Mouse (Mus musculus) megakaryocyte progenitor cell, adult 5-6 weeks (primary cell): Measurements from ENCODE around the gene Coq8a. TPM values are rescaled to one million over a fixed set of nuclear protein-coding genes. Genes with fewer than 3 reads are reported as not detected.

Experiments used
- ATAC-seq: replicated peaks from 2 replicates; pipeline ENCODE4 v1.8.0; 2016; ENCODE audit warnings: mild to moderate bottlenecking, moderate TSS enrichment, inconsistent platforms; ENCODE audit not compliant: poor library complexity
- total RNA-seq, 2 experiments: library from RNA; stranded (forward) in 1 of 2; stranded (reverse) in 1 of 2; fragments of 157-497, 149-512 nt in 1 of 2; fragments of 200-1000 nt in 1 of 2; gene quantifications; 2 replicates each; pipeline versions ENCODE4 v1.2.3 to v1.2.4; 2015 to 2017

The Coq8a gene
- total RNA-seq (2015) = 1.3 and 2.6 TPM in 2 replicates
- total RNA-seq (2017) = 7.2 and 8.9 TPM in 2 replicates

DNA sequence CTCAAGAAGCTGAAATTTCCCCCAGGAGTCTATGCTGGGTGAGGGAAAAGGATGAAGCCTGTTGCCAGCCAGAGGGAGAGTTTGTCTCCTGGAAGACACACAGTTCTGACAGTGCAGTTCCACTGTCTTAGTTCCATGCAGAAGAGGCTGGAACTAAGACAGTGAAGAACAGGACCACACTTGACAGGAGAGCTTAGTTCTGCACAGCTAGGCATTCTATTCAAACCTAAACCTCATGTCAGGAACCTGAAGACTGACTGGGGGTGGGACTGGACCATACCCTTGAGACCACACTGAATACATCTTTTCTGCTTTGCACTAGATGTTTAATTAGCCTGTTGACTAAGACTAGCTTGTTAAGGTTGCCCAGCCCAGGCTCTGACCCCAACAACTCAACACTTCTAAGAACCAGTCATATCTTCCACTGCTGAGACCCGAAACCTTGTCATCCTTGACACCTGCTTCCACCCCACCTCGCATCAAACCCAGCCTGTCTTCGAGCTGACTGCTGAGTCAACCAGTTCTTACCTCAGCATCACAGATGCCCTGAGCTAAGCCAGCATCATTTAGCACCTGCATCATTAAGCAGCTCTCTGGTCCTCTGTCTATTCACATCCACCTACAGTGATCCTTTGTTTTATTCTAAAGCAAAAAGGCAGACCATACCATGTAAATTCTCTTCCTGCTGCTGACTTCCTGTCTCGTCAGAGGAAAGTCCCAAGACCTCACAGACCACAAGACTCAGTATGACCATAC lies at the start of gene Coq8a:
TSS of gene Coq8a (minus strand) at position 644 of the 756 bp plus-strand sequence.
- ATAC-seq = no peak

- ATAC-seq = no peak
Measured at GRCm38 (mm10) chr1:180248593-180249146, 49.3 kb upstream of the Coq8a start.

- peak; percentile 70 for ATAC-seq
Measured at GRCm38 (mm10) chr1:180247901-180248300, 48.5 kb upstream of the Coq8a start.

- no peak for ATAC-seq
Measured at GRCm38 (mm10) chr1:180245741-180246507, 46.5 kb upstream of the Coq8a start.

- no peak for ATAC-seq
Measured at GRCm38 (mm10) chr1:180231729-180232128, 32.3 kb upstream of the Coq8a start.

DNA sequence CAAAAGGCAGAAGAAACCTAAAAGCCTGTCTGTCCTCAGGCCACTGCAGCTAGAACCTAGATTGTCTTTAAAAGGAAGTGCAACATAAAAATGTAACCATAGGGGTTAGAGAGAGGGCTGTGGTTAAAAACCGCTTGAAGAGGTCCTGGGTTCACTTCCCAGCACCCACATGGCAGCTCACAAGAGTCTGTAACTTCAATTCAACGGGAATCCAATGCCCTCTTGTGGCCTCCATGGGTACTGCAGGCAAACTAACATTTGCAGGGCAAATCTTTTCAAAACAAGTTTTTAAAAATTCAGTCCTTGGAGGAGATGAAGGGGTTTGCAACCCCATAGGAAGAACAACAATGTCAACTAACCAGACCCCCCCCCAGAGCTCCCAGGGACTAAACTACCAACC lies 31.2 kb upstream of the Coq8a start:
- ATAC-seq = no peak

- ATAC-seq = no peak
Measured at GRCm38 (mm10) chr1:180229906-180230305, 30.5 kb upstream of the Coq8a start.

GRCm38 (mm10) chr1:180228854-180229253 lies 29.5 kb upstream of the Coq8a start:
- no peak for ATAC-seq

DNA sequence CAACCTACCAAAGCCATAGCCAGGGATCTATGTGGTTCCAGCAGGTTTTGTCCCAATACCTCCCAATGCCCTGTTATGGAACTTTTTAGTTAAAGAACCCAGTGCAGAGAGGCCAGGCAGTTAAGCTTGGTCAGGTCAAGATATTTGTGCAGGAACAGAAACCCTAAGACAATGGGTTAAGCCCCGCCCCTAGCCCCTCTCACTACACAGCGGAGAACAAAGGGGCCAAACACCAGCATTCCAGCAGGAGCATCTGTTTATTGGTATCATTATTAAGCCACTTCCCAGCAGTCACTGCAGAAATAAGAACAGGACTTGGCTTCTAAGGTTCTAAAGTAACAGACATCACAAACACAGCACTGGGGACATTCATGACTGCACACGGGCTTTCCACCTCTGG lies 27.4 kb upstream of the Coq8a start:
- no peak for ATAC-seq

DNA sequence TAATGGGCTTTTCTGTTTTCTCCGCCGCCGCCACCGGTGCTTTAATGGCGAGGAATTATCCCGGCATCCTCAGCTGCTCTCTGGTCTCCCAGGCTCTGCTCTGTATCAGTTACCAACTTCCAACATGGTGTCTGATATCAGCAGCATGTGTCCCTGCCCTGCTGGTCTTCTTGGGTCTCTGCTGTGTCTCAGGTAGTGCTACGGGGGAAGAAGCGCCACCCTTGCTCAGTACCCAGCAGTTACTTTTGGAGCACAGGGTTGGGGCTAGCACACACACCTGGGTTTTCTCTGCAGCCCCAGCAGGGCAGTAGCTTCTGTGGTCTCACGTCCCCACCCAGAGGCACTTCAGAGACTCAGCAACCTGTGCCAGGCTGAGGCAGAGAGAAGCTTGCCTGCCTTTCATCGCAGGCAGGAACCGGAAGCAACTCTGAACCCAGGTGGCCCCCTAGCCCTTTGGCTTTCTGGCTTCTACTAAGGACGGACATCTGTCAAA lies 26.9 kb upstream of the Coq8a start:
- ATAC-seq = peak; percentile 57

DNA sequence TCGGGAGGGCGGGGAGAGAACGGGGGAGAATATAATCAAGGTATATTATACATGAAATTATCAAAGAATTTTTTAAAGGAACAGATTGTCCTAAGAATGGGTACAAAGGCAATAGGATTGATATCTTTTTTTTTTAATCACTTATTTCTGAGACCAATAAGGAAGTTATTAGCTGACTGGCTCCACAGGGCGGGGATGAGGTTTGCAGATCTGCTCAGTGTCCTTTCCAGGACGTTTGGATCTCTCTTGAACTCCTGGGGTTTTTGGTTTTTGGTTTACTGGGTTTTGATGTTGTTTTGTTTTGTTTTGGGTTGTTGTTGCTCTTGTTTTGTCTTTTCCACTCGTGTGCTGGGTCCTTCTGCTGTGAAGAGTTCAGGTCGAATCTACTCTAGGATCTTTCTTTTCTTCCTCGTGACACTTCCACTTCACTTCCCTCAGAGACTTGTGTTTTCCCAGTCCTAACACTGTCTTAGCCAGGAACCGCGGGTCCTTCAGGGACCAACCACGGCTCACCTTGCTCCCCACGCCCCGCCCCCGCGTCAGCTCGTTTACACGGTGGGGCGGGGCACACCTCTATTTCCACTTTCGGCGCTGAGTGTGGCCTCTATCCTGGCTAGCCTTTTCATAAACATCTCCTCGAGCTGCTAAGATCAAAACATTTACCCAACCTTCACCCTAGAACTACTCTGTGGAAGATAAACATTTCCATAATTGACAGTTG lies 26.3 kb upstream of the Coq8a start:
- peak; percentile 86 for ATAC-seq

GRCm38 (mm10) chr1:180222007-180222406 lies 22.6 kb upstream of the Coq8a start:
- no peak for ATAC-seq

GRCm38 (mm10) chr1:180220791-180221542 lies 21.6 kb upstream of the Coq8a start:
- ATAC-seq = no peak

- no peak for ATAC-seq
Measured at GRCm38 (mm10) chr1:180216541-180217276, 17.3 kb upstream of the Coq8a start.

GRCm38 (mm10) chr1:180215044-180215443 lies 15.6 kb upstream of the Coq8a start:
- peak; percentile 99 for ATAC-seq

- ATAC-seq = no peak
Measured at GRCm38 (mm10) chr1:180212911-180213310, 13.5 kb upstream of the Coq8a start.

- no peak for ATAC-seq
Measured at GRCm38 (mm10) chr1:180210781-180211271, 11.4 kb upstream of the Coq8a start.

DNA sequence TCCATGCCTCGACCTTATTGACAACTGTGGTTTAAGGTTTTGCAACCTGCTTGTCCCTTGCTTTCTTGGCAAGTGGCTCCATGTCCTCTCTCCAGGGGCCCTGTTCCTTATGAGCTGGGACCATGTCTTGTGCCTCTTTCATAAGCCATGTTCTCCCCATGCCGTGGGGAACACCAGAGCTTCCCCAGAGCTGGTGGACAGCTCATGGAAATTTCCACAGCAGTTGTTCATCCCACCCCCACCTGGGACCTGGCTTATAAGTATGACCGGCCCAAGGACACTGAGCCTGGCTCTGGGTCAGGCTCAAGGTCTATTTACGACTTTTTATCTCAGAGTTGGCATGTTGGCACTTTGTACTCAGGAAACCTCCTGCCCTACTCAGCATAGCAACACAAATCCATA lies 10.6 kb upstream of the Coq8a start:
- no peak for ATAC-seq

- no peak for ATAC-seq
Measured at GRCm38 (mm10) chr1:180208370-180208769, 9.0 kb upstream of the Coq8a start.
